Mouse (Mus musculus) lung, postnatal 0 days (tissue): ENCODE measurements around the gene Vwa2.

Experiments
- CTCF ChIP-seq: IDR thresholded peaks from 2 replicates; pipeline ENCODE4 v1.5.1; 2016; ENCODE audit warnings: antibody characterized with exemption, mild to moderate bottlenecking
- EP300 ChIP-seq: IDR thresholded peaks from 2 replicates; pipeline ENCODE4 v1.6.1; 2016; ENCODE audit warnings: antibody characterized with exemption, mild to moderate bottlenecking, control low read depth

- no peak for TF ChIP-seq CTCF
- TF ChIP-seq EP300: no peak
Observed at GRCm38 (mm10) chr19:56828305-56828704, 45.7 kb upstream of the Vwa2 start.
